Mouse (Mus musculus) 3T3-L1 (cell line): ENCODE measurements around the gene Cd248.
A peak's percentile ranks its signal among the peaks of the same experiment; 100 is the strongest.

Source experiments
- DNase-seq: peaks from one replicate; pipeline ENCODE4 v3.0.0-alpha.2; 2015; ENCODE audit warnings: low read depth, low spot score

The Cd248 gene

GRCm38 (mm10) chr19:5052166-5052822 lies 15.6 kb upstream of the Cd248 start:
- no peak for DNase-seq

DNA sequence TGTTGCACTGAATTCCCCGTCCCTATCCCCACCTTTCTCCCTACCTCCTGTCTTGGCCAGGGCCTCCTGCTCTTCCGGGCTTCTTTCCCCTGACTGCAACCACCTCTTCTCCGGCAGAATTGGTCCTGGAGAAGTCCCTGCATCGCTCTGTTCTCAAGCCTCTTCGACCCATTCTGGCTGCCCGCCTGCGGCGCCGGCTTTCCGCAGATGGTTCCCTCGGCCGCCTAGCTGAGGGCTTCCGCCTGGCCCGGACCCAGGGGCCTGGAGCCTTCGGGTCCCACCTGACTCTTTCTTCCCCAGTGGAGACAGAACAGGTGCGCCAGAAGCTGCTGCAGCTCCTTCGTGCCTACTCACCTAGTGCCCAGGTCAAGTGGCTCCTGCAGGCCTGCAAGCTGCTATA lies 15.0 kb upstream of the Cd248 start:
- DNase-seq = no peak

GRCm38 (mm10) chr19:5053909-5054308 lies 14.0 kb upstream of the Cd248 start:
- DNase-seq = peak; percentile 95

- peak; percentile 72 for DNase-seq
Measured at GRCm38 (mm10) chr19:5056251-5056650, 11.6 kb upstream of the Cd248 start.

DNA sequence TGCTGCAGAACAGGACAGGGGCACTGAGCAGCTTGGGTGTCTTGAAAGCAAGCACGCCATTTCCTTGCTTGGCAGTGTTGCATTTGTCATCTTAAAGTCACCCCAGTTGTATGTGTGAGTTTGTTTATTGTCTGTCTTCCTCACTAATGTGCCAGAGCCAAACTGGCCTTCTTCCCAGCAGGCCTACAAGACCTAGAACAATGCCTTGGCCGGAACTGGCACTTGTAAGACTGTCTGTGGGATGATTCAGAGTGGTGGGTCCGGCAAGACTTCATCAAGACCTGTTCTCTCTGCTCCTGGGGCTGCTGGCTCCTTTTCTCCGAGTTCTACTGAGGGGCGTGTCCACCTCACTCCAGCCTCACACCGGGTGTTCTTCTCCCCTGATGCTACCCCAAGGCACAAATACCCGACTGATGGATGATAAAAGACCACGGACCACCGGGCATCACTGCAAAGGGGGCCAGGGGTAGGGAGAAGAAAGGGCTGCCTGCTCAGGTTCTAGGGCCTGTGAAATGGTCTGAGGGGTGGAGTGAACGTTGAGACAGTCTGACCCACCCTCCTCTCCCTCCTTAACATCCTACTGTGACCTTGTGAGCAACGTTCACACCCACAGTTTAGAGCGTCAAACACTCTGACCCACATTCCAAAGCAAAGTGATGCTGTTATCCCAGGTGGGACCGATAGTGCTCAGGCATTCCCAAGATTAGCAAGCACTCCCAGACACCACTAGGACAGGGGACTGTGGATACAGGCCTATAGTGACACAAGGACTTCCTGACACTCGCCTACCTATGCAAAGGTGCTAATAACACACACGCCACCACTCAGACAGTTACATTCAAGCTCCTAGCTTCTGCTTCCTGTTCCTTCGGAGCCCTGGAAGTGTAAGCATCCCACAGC lies 9.8 kb upstream of the Cd248 start:
- DNase-seq = peak; percentile 87

GRCm38 (mm10) chr19:5058801-5059771 lies 8.8 kb upstream of the Cd248 start:
- peak; percentile 76 for DNase-seq

DNA sequence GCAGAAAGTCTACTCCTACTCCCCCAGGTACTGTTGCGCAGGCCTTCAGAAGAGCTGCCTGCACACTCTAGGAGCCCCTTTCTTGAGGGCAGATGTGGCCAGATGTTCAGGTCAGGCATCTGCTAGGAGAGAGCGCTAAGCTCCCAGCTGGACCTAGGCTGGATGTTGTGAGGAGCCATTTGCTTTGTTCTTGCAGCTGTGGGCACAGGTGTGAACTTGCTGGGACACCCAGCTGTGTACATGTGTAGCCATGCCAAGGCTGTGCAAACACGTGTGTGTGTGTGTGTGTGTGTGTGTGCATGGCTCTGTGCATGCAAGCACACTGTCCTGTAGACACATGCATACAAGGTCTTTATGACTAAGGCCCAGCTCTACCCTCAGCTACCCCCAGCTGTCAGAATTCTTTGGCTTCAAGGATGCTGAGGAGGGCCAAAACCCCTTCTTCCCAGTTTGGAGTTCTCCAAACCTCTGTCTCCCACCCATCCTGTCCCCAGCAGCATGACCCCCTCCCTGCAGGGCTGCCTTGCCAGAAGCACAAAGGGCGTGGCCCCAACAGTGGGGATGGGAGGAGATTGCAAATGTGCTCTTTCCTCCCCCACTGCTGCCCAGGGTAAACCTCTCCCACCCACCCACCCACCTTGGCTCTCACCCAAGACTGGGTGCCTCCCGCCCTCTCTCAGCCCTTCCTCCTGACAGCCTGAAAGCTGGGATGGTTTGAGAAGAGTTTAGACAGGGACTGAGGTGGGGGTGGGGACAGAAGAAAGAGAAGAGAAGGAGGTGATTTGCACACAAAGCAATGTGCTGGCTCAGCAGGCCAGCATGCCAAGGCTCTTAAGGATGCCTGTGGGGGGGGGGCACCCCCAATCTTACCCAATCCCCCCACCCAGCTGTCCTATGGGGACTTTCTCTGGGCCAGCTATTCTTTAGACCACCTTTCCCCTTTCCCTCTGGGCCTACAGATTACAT lies 7.2 kb upstream of the Cd248 start:
- peak; percentile 63 for DNase-seq

DNA sequence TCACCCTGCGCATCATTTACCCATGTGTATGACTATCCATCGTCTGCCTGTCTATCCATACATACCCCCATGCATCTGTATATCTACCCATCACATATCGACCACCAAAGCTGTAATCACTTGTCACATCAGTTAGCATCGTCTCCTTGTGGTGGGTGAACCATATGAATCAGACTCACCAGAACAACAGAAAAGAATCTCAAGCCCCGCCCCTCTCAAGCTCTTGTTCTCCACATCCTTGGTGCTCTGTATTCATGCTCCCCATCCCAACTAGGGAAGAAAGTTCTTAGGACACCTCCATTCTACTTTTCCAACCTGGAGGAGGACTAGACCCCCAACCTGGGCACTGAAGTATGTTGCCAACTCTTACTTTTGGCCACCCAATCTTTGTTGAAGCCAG lies 5.8 kb upstream of the Cd248 start:
- peak; percentile 91 for DNase-seq

GRCm38 (mm10) chr19:5062446-5062845 lies 5.4 kb upstream of the Cd248 start:
- DNase-seq = peak; percentile 90

- peak; percentile 91 for DNase-seq
Measured at GRCm38 (mm10) chr19:5065104-5065503, 2.8 kb upstream of the Cd248 start.

- peak; percentile 81 for DNase-seq
Measured at GRCm38 (mm10) chr19:5067040-5067799, 658 bp upstream of the Cd248 start.

DNA sequence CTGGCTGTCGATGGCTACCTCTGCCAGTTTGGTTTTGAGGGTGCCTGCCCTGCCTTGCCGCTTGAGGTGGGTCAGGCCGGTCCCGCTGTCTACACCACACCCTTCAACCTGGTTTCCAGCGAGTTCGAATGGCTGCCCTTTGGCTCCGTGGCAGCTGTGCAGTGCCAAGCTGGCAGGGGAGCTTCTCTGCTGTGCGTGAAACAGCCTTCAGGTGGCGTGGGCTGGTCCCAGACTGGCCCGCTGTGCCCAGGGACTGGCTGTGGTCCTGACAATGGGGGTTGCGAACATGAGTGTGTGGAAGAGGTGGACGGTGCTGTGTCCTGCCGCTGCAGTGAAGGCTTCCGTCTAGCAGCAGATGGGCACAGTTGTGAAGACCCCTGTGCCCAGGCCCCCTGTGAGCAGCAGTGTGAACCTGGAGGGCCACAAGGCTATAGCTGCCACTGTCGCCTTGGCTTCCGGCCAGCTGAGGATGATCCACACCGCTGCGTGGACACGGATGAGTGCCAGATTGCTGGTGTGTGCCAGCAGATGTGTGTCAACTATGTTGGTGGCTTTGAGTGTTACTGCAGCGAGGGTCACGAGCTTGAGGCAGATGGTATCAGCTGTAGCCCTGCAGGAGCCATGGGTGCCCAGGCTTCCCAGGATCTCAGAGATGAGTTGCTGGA lies 824 bp downstream of the Cd248 start:
- peak; percentile 58 for DNase-seq

DNA sequence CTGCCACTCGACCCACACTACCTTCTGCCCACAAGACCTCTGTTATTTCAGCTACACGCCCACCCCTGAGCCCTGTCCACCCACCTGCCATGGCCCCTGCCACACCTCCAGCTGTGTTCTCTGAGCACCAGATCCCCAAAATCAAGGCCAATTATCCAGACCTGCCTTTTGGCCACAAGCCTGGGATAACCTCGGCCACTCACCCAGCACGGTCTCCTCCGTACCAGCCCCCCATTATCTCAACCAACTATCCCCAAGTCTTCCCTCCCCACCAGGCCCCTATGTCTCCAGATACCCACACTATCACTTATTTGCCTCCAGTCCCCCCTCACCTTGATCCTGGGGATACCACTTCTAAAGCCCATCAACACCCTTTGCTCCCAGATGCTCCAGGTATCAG lies 1.6 kb downstream of the Cd248 start:
- DNase-seq = no peak

- no peak for DNase-seq
Measured at GRCm38 (mm10) chr19:5069978-5070377, 2.1 kb downstream of the Cd248 start.

DNA sequence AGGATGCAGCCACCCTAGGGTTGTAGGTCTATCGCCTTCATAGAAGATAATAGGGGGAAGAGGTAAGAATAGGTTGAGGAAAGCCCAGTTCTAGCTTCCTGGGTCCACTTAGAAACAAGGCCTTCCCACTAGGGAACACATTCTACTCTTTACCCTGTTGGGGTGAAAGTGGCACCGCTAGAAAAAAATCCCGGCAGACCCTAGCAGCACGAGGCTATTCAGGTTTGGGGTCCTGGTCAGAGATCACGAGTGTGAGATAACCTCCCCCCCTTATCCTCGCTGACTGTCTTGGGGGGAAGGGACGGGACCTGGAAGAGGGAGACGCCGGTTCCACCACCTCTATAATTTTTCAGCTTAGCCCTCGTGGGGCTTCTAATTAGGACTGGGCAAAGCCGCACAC lies 3.2 kb downstream of the Cd248 start:
- no peak for DNase-seq

DNA sequence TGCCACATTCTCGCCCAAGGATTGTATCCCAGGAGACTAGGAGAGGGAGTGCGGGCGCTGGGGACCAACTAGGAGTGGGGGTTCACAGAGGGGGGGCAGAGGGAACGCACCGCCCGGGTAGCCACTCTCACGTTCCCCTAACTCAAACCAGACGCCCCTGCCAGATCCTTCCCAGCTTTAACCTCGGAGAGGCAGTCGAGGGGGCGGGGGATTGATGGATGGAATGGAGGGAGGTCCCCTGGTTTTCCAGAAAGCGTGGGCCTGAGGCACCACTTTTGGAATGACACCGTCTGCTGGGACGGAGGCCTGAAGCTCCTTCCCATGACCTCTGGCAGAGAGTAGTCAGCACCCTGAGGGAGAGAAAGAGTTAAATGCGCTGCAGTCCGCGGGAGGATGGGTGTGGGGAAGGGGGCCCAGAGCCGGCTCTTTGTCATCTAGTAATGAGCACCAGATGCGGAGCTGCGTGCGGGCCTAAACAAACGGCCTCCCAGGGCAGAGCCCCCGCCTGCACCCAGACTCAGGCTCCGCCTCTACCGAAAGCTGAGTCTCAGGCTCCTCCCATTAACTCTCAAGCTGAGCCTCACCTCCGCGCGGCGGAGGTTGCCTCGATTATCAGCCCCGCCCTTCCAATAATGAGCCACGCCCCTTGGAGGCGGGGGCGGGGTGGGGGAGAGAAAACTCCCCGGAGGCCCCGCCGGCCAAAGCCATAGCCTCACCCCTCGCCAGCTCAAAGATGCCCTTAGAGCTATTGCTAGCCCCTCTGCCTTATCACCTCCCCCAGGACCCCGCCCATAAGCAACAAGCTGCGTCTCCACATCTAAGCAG lies 3.9 kb downstream of the Cd248 start:
- DNase-seq = peak; percentile 99

GRCm38 (mm10) chr19:5072389-5073019 lies 4.6 kb downstream of the Cd248 start:
- peak; percentile 98 for DNase-seq

DNA sequence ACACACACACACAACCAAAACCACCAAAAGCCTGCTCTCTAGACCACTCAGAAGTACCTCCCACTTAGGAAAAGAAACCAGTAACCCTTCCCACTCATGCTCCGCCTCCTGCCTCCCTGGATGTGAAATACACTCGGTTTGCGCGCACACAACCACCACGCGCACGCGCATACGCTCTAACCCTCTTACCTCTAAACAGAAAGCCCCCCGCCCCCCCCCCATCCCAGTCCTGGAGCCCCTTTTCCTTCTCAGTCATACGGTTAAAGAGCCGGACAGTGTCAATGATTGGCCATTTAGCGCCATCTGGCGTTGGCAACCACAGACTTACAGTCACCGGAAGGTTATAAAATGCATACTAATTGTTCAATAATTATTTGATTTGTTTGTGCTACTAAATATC lies 5.2 kb downstream of the Cd248 start:
- DNase-seq = peak; percentile 92
